Mouse (Mus musculus): ENCODE measurements around the gene Defb30.

The Defb30 gene

DNA sequence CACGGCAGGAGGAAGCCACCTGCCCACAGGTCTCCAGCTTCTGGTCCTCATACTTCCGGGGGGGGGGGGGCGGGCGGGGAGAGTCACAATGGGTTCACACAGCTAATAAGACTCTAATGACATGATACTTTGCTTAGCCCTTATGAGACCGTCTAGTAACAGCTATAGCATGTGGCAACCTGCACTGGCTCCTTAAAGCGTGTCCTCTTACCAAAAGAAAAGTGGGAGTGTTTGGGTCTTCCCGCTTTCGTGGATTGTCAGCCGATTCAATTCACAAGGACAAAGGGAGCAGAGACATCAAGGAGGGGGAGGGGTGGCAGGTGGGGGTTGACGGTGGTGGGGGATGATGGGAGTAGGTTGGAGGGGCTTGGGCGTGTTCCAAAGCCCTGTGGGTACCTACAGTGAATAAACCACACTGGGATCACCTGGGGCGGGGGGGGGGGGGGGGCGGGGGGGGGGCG lies at the start of gene Defb30:
Gene Defb30, minus strand, starts transcription at position 51 of the 461 bp plus-strand sequence.
- no peak for DNase-seq

DNA sequence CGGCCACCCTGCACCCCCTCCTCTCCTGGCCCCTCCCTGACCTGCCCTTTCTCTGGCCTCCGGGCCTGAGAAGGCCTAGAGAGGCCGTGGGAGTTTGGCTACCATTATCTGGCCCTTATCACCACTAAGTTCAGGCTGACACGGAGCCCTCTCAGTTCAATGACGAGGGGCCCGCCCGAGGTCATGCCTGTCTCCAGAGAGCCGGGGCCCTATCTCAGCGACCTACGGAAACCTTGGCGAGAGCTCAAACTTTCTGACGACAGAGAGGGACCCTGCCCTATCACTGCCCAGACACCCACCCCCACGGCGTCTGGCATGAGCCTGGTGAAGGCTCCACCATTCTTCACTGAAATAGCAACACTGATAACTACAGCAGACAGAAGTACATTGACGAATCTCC lies 17.9 kb upstream of the Defb30 start:
- DNase-seq: no peak

GRCm38 (mm10) chr14:63066630-63067310 lies 17.0 kb upstream of the Defb30 start:
- peak; percentile 30 for DNase-seq

DNA sequence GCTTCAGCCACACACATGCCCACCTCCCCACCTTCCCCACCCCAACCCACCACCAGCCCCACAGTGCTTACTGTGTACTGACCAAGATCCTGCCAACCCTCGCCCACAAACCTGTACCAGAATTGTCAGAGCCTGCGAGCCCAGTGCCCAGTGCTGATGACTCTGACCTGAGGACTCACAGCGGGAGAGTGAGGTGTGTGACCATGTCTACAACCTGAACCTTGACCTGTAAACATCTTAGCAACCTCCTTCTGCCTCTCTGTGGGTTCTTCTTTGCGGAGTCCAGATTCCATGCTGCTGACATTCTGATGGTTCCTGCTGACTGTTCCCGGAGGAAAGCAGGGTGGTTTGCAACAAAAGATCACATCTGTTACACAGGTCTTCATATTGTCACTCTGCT lies 15.6 kb upstream of the Defb30 start:
- no peak for DNase-seq

GRCm38 (mm10) chr14:63062184-63062583 lies 12.4 kb upstream of the Defb30 start:
- no peak for DNase-seq

GRCm38 (mm10) chr14:63060361-63060760 lies 10.6 kb upstream of the Defb30 start:
- DNase-seq: no peak

DNA sequence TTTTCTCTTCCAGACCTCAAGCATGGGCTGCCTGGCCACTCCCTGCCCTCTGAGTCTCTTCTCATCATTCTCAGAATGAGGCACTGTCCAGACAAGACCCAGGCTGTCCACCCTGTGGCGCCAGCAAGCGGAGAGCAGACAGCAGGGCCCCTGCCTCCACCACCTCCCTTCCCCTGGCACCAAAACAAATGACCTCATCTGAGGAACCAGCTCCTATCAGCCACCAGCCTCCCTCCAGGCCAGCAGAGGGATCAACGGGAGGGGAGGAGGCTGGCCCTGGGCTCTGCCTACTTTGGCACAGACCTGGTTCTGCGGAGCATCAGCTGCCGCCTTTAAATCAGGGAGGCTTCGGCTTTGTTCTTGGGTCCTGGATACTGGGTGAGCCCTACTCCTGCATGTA lies 5.0 kb upstream of the Defb30 start:
- DNase-seq: peak; percentile 5

- peak; percentile 14 for DNase-seq
Measured at GRCm38 (mm10) chr14:63050769-63051168, 1.0 kb upstream of the Defb30 start.

DNA sequence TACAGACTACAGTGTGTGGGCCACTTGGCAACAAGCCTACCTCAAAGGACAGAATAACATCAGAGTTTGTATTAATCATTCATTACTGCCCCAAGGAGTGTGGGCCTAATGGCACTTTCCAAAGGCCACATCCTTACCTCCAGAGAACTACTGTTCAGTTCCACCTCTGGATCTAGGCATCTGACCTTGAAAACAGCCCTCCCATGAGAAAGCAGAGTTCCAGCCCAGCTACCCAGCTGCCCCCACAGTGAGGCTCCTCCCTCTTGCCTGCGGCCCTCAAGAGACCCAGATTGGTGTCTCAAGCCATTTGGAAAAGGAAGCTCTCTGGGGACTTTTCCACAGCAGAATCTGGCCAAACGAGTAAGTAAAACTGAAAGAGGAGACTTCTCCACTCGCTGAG lies 3.1 kb downstream of the Defb30 start, which contains the start of gene Defb42:
Gene Defb42, plus strand, starts transcription at position 301 of the 400 bp plus-strand sequence.
- DNase-seq: no peak

DNA sequence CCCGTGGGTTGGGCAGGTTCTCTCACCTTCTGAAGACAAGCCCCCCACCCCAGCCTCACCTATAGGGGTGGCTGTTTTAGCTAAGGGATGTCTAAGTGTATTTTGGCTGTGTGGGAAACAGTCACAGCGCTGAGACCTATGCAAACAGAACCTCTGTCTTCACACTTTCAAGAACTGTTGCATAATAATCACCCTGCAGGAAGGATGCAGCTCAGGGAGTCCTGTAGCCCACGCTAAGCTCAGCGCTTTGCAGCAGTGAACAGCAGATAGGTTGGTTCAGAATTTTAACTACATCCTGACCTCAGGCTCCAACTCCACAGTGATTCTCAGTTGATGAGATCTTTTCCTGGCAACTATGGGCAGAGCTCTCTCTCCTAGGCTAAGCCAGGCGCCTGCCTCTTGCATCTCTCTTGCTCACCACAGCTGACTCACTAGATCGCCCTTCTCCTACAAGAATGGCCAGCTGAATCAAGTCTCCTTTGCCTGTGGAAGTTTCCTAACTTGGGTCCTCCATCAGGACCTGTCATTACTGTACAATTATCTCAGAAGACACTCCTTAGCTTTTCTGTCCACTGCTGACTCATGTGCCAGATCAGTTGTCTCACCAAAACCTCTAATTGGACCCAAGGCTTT lies 29.1 kb downstream of the Defb30 start:
- DNase-seq: peak; percentile 11

DNA sequence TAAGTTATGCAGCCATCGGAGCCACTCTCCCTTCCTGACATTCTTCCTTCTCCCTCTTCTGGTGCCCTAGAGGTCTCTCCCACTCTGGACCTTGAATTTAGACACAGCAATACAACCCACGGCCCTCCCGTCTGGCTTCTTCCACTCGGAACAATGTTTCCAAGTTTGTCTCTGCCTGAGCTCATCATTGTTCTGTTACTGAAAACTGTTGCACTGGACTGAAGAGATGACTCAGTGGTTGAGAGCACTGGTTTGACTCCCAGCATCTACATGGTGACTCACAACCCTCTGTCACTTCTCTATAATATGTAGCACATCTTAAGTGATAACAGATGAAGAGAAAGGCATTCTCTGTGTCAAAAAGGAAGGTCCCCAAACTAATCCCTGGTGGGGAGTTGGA lies 35.1 kb downstream of the Defb30 start:
- DNase-seq: no peak

DNA sequence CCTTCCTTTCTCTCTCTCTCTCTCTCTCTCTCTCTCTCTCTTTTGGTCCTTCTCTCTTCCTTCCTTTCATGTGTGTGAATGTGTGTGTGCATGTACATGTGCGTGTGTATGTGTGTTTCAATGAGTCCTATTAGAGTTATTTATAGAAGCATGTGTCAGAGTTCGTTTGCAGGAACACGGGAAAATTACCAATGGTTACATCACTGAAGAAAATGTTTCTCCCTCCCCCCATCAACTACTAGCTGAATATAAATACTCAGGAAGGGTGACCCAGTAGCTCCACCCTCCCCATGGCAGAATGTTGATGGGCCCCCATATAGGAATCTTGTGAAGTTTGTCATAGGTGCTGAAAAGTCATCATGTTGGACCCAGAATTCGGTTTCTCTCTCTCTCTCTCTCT lies 36.7 kb downstream of the Defb30 start:
- no peak for DNase-seq

- DNase-seq: no peak
Measured at GRCm38 (mm10) chr14:63011471-63011870, 38.3 kb downstream of the Defb30 start, which contains the start of gene Defb43. TSS of gene Defb43 (plus strand) at chr14:63011771.

DNA sequence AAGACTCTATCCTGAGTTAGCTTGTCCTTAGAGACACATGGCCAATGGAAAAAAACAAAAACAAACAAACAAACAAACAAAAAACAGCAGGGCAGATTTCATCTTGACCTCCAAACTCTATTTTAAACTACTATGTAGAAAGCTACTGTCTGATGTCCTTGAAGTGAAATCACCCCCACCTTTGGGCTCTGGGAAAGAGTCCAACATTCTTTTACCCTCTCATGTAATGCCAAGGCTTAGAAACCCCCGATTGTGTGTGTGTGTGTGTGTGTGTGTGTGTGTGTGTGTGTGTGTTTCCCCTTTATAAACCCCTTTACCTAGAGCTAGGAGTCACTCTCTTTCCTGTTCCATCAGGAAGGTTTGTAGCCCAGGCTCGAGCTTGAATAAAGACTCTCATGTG lies 47.2 kb downstream of the Defb30 start:
- no peak for DNase-seq

- no peak for DNase-seq
Measured at GRCm38 (mm10) chr14:62998977-62999376, 50.8 kb downstream of the Defb30 start.

DNA sequence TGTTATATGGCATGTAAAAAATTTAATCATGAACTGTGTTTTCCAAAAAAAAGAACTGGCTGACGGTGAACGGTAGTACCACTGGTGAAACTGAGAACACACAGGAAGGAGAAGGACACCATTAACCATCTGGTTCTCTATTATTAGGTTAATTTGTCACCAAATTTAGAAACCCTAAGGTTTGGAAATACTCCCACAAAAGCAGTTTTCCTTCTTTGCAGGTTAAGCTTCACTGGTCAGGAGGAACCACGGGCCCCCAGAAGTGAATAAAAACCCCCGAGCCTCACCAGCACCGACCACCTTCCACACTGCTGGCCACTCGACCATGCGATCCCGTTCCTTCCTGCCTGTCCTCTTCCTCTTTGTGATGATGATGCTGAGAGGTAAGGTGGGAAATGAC lies 52.0 kb downstream of the Defb30 start, which contains the start of gene Defb47:
Gene Defb47, plus strand, starts transcription at position 301 of the 400 bp plus-strand sequence.
- no peak for DNase-seq

- DNase-seq: no peak
Measured at GRCm38 (mm10) chr14:62991849-62992510, 57.8 kb downstream of the Defb30 start.

DNA sequence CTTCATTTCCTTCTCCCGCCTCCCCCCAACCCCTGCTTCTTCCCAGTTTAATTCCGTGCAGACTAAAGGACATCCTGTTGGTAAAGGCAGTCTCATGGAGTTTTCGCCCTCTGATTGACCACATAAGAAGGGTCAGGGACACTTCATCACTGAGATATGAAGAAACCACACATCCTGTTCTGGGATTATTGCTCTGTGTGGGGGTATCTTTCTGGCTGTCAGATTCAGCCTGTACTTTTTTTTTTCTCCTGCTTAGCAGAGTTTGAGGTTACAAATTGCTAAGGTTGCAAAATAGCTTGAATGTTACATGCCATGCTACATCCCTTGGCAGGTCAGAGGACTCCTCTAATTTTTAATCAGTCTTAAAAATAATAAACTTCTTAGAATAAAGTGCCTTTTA lies 58.5 kb downstream of the Defb30 start:
- no peak for DNase-seq

- DNase-seq: no peak
Measured at GRCm38 (mm10) chr14:62984410-62984809, 65.3 kb downstream of the Defb30 start, which contains the start of gene Defb48. TSS of gene Defb48 (minus strand) at chr14:62984510.
